Mouse (Mus musculus): ENCODE measurements at regions not wholly inside any gene's neighbourhood (a gene's known extent, or its start where the extent isn't known, plus 50 kb on each side); places are given as distances from the start of the nearest gene placed in this dataset.

DNA sequence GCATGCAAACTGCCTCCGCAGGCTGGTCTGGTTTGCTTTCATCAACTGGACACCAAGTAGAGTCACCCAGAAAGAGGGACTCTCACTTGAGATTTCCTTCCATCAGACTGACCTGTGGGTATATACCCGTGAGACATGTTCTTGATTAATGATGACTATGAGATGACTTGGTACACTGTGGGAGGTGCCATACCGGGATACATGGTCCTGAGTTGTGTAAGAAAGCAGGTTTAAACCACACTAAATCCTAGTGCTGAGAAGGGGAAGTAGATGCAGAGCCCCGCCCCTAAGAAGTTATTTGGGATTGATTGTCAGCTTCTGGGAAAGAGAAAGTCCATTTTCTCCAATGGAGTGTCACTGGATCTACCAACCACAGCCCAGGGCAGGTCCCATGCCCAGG lies 196.2 kb upstream of the Bcl6 start:
- DNase-seq (ENCODE audit: low spot score in 2 of 2): no peak

DNA sequence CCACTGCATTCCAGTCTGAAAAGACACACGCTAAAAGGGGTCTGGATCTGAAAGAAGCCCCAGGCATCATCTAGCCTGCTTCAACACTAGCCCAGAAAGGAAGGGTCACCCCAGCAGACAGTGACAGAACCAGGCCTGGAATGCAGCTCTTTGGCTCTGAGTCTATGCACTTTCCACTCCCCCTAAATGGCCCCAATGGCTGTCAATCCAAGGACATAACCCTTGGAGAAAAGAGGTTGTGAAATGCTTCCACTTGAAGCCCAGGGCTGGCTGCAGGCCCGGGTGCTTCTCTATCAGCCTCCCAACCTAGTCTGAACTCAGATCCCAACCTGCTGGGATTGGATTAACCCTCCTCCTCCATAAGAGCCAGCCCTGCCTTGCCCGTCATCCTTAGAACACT lies 194.6 kb upstream of the Bcl6 start:
- DNase-seq (ENCODE audit: low spot score in 2 of 2): peak; percentile 40 to 51

DNA sequence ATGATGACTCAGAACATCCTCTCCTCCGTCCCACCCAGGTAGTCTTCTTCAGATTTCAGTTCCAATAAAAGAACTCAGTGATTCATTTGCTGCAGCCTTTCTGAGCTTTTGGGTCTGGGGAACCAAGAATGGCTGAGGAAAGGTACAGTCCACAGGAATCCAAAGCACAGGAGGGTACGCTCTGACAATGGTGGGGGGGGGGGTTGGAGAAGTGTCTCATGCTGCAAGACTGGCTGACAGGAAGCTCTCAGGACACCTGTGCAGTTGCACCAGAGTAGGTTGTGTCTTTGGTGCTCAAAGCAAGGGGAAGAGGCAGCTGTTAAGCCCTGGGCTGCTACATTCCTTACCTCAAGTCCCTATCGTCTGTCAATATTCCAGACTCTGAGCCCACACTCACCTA lies 192.7 kb upstream of the Bcl6 start:
- DNase-seq (ENCODE audit: low spot score in 2 of 2): no peak

- DNase-seq (ENCODE audit: low spot score in 2 of 2): no peak
Measured at GRCm38 (mm10) chr16:24180666-24181065, 192.0 kb upstream of the Bcl6 start.

DNA sequence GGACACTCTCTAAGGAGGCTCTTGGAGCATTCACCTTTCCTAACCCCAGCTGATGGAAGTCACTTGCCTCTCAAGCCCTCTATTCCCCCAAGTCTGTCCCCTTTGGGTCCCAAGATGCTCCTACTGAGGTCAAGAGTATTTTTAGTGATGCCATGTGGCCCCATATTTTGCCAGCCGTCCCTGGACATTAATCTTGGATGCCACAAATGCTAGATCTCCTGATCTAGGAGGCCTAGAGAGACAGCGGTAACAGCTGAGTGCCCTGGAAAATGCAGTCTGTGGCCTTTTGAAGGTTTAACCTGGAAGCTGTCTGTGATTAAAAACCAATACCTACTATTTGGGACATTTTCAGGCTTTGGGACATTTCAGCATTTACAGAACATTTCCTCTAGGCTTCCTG lies 188.9 kb upstream of the Bcl6 start:
- DNase-seq (ENCODE audit: low spot score in 2 of 2): no peak

GRCm38 (mm10) chr16:24177131-24177530 lies 188.5 kb upstream of the Bcl6 start:
- DNase-seq (ENCODE audit: low spot score in 2 of 2): no peak

- DNase-seq (ENCODE audit: low spot score in 2 of 2): no peak
Measured at GRCm38 (mm10) chr16:24176057-24176456, 187.4 kb upstream of the Bcl6 start.

DNA sequence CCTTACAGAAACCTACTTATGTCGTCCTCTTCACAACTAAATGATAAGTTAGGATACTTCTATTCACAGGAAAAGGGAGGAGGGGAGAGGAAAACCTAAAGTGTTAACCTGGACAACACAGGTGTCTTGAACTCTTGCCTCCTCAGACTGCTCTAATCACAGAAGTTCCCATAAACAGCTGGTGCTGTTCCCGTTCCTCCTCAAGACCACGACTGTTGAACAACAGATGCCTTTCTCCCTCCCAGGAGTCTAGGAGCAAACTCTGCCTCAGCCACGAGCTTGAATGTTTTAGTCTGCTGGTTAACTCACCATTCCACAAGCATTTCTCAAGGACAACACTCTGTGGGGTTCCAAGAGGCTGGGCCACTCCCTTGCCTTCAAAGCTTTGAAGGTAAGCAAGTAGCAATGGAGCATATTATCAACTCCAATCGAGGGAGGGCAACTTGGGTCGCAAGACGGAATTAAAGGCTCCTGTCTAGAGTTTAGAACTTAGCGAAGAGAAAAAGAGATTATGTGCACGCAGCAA lies 186.6 kb upstream of the Bcl6 start:
- no peak for DNase-seq (ENCODE audit: low spot score in 2 of 2)

- no peak for DNase-seq (ENCODE audit: low spot score in 2 of 2)
Measured at GRCm38 (mm10) chr16:24174595-24174994, 185.9 kb upstream of the Bcl6 start.

- DNase-seq (ENCODE audit: low spot score in 2 of 2): no peak
Measured at GRCm38 (mm10) chr16:24173783-24174518, 185.3 kb upstream of the Bcl6 start.

DNA sequence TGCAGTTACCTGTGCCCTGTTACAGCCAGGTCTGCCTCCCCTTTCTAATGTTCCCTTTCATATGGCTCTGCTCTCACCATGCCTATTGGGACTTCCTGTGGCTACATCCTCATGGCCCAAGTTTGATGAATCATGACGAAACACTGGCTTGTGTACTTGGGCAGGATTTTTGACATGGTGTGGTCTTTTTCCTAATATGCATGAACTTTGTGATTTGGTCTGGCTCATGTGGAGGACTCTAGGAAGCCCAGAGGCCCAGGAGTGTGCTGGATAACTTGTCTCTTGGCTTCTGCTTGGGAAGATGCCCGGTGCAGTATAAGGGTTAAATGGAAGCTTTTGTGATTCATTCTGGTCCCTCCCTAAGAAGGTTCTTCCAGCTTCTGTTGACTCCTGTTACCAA lies 184.0 kb upstream of the Bcl6 start:
- DNase-seq (ENCODE audit: low spot score in 2 of 2): no peak

- DNase-seq (ENCODE audit: low spot score in 2 of 2): no peak
Measured at GRCm38 (mm10) chr16:24172065-24172464, 183.4 kb upstream of the Bcl6 start.

GRCm38 (mm10) chr16:24171161-24171560 lies 182.5 kb upstream of the Bcl6 start:
- no peak for DNase-seq (ENCODE audit: low spot score in 2 of 2)

DNA sequence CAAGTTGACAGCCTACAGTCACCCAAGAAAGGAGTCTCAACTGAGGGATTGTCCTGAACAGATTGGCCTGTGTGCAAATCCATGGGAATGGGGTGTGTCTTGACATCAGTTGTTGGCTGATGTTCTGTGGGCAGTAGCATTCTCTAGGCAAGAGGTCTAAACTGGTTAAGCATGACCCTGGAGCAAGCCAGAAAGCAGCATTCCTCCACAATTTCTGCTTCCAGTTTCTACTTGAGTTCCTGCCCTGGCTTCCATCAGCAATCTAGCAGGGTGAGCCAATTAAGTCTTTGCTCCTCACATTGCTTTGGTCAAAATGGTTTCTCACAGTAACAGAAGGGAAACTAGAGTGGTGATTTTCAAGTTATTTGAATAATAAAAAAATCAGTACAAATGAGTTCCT lies 177.8 kb upstream of the Bcl6 start:
- no peak for DNase-seq (ENCODE audit: low spot score in 2 of 2)

DNA sequence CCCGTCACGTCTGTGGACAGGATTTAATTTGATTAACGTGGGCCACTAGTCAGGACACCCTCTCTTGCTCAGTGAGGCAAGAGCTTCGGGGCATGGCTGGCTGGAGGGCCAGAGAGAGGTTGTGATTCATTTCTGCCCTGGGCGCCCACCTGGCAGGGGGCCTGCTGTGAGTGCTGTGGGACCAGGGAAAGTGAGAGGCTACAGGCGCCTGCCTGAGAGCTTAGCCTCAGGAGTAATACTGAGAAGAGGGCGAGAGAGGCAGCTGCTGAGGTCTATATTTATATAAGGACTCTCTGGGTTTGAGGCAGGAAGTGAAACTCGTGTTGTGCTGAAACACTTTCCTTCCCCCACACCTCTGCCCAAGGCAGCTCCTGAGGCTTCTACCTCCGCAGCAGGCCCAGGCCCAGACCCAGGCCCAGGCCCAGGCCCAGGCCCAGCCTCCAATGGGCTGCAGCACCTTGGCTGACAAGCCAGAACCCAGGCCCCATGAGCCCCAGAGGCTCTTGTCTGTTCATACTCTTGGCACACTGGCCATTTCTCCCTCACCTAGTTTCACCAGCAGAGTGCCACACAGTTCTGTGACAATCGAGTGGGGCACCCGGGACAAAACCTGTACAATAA lies 176.9 kb upstream of the Bcl6 start:
- no peak for DNase-seq (ENCODE audit: low spot score in 2 of 2)

DNA sequence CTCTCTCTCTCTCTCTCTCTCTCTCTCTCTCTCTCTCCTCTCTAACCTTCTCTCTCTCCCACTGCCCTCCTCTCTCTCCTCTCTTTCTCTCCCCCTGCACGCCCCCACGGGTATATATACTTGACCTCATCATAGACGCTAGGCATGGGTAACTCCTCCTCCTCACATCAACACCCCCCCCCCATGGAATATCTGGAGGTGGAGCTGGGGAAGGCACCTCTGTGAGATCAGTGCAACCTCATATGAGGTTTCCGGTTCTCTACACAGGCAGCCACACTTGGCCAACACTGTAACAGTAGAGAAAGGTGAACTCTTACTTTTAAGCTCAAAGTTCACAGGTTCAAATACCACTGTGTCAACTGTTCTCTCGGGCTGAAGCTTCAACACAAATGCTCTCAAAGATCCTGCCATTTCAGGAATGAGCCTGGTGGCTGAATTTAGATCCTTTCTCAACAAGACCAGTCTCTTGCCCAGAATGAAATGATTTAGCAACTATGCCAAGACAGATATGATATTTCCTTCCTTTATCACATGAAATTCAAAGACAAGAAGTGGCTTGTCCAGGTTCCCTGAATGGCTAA lies 172.1 kb upstream of the Bcl6 start:
- DNase-seq (ENCODE audit: low spot score in 2 of 2): no peak

DNA sequence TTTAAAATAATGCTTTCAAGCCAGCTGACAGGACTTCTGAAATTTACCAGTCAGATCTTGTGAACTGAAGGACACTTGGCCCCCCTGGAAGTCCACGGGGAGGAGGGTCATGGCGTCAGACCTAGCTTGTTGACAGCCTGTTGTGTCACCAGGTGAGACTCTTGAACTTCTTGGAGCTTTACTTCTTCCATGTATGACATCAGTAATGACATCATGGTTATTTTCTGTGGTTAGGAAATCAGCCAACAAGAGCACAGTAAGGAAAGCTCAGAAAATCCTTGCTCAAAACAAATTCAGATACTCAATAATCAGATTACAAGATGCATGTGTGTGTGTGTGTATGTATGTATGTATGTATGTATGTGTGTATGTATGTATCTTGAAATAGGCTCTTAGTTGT lies 170.7 kb upstream of the Bcl6 start:
- no peak for DNase-seq (ENCODE audit: low spot score in 2 of 2)

GRCm38 (mm10) chr16:24157753-24158152 lies 169.1 kb upstream of the Bcl6 start:
- DNase-seq (ENCODE audit: low spot score in 2 of 2): no peak

DNA sequence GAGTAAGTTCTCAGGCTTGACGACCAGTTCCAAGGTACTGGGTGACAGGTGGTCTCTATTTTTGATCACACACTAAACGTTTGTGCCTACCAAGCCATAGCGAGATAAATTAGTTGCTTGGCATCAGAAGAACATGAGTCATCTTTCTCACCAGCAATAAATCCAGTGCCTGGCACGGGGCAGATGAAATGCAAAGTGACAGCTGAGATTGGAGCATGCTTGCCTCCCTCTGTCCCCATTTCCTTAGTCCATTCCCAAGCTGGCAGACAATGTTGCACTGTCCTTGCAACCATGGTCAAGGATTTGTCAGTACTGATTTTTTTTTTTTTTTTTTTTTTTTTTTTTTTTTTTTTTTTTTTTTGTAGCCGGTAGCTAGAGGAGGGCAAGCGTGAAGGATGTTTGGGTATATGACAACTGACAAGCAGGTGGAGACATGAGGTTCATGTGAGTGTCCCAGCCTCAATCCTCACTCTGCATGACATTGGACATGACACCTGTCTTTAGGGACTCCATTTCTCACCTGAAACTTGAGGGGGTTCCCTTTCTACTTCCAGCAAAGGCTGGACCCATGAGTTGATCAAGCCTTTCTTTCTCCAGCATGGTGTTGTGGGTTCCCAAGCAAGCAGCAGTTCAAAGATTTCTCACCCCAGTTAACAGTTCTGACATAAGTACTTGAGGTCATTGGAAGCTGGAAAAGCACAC lies 168.2 kb upstream of the Bcl6 start:
- DNase-seq (ENCODE audit: low spot score in 2 of 2): peak; percentile 33 to 48

DNA sequence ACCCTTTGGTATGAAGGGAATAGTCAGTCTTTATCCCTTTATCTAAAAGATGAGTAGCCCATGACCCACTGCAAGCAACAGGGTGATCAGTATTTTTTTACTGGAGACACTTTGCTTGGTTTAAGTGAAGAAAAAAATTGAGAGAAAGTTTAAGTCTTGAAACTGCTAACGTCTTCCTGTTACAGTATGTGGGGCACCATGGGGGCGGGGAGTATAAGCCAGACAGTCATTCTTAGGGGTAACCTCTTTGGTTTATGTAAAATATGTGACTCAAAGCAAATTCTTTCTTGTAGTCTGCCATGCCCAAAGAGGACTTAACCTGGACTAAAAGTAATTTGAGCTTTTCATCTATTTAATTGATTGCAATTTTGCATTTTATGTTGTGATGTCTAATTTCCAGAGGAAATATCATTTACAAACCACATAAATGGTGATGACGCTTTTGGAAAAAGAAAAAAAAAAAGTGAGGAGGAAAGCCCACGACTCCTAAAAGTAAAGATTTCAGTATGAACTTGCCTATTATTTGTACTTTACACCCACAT lies 166.2 kb upstream of the Bcl6 start:
- DNase-seq (ENCODE audit: low spot score in 2 of 2): no peak

DNA sequence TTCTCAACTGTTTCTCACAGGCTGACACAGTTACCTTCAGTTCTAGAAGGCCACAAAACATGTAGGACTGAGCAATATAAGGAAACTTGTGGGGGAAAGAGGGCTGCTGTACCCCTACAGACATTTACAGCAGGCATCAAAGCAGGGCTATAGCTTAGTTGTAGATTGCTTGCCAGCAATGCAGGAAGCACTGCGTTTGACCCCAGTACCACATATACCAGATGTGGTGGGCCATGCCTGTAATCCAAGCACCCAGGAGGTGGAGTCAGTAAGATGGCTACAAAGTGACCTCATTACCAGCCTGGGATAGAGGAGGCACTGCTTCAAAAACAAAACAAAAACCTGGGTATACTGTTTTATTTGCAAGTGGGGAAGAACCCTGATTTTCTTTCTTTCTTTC lies 165.3 kb upstream of the Bcl6 start:
- no peak for DNase-seq (ENCODE audit: low spot score in 2 of 2)

DNA sequence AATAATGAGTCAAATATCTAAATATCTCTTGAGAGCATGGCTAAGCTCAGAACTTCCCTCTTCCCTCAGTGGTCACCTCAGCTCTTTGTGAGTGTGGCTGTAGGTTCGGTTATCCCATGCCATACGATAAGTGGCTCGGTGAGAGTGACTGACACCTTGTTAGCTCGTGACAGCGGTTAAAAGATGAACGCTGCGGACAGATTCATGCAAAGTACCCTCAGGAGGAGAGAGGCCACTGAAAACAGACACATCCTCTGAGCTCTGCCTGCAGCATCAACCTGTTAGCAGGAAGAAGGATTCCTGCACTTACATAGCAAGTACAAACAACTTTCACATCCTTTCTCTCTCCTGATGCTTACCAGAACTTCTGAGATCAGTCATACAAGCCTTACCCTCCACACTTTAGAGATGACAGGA lies 163.2 kb upstream of the Bcl6 start:
- DNase-seq (ENCODE audit: low spot score in 2 of 2): no peak

Data from adrenal gland, adult 18-20 months (tissue).